Mouse (Mus musculus): Measurements from ENCODE around the gene Pced1b. TPM values are rescaled to one million over a fixed set of nuclear protein-coding genes. Genes with fewer than 3 reads are reported as not detected.

Pced1b gene
- total and polyA plus RNA-seq, 3 experiments = 6.6 to 41.1 (median 8.8) TPM

DNA sequence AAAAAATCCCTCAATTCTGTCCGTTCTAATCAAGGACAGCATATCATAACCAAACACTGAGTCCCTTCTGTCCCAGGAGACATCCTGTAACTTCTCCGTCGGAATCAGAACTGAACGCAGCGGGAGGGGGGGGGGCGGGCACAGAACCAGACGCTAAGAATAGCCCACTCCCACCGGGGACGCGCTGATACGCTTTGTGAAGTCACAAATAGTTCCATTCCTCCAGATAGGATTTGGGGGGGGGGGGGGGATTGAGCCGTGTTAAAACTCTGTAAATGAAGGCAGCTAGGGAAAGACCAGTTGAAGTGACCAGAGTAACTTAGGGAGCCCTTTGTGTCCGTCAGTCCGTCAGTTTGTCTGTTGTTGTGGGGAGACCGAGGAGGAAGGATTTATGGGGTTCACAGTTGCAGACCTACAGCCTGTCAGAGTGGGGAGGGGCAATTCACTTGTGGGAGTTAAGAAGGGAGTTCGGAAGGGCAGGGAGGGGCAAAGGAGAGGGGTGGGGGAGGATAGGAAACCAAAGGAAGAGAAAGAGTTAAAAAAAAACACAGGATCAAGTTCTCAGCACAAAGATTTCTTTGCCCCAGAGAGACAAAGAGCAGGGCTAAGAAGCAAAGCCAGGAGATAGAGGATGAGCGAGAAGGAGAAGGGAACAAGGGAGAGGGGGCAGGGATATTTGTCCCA is 91.6 kb downstream of the Pced1b start:
- Histone ChIP-seq H3K4me1 (ENCODE audit: insufficient read depth, low read depth, low read length) (0 out of 2 replicates have a peak, but pooled peaks cover 4% of the 10 kb centered on the region), H3K9me3 (replicated peaks) (no peaks in the 10 kb centered on the region), H3K27me3 (ENCODE audit: insufficient read depth, low read length) (peaks cover 4% of the 10 kb centered on the region; the same call in 1 of the 2 replicates), H3K36me3 (replicated peaks) (no peaks in the 10 kb centered on the region), H3K4me3 (ENCODE audit: low read depth, low read length) (no peak overlapping the region)
- no peak for ATAC-seq (ENCODE audit: extremely low read depth, insufficient number of reproducible peaks, low FRiP score, poor library complexity, severe bottlenecking)
- DNase-seq (ENCODE audit: low spot score) = no peak
- TF ChIP-seq POLR2AphosphoS5 (IDR thresholded peaks at IDR 0.05; ENCODE audit: insufficient replicate concordance, low read depth, low read length) (no peak), GATA2 (IDR thresholded peaks at IDR 0.05; ENCODE audit: borderline replicate concordance, low read depth, low read length) (no peak)

DNA sequence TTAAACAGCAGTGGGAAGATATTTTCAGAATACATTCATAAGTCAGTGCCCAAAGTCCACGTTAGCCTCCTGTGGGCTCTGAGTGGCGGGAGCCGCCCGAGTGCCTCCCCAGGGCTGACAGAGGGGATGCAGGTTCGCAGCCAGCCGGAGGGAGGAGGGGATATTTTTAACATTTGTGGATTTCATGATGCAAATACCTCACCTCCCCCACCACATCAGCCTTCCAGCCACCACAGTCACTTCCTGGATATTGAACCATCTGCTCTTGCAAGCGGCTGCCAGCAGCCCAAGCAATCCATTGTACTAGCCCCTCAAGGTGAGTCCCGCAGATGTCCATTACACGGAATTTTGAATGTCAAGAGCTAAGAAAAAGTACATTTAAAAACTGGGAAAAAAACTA is 95.4 kb downstream of the Pced1b start:
- Histone ChIP-seq H3K4me1 (ENCODE audit: insufficient read depth, low read depth, low read length) (0 out of 2 replicates have a peak, but pooled peaks cover 4% of the 10 kb centered on the region), H3K27me3 (ENCODE audit: insufficient read depth, low read length) (peaks cover 12% of the 10 kb centered on the region; the same call in 1 of the 2 replicates), H3K4me3 (ENCODE audit: low read depth, low read length) (no peak overlapping the region), H3K9me3 (replicated peaks) (no peaks in the 10 kb centered on the region), H3K36me3 (replicated peaks) (no peaks in the 10 kb centered on the region)
- DNase-seq (ENCODE audit: low spot score) = no peak
- ATAC-seq (ENCODE audit: extremely low read depth, insufficient number of reproducible peaks, low FRiP score, poor library complexity, severe bottlenecking) = no peak
- no peak for TF ChIP-seq POLR2AphosphoS5 (IDR thresholded peaks at IDR 0.05; ENCODE audit: insufficient replicate concordance, low read depth, low read length)
- TF ChIP-seq GATA1 (IDR thresholded peaks at IDR 0.05; ENCODE audit: borderline replicate concordance, low read length) = no peak
- no peak for TF ChIP-seq CTCF (IDR thresholded peaks at IDR 0.05; ENCODE audit: low read depth, low read length)

DNA sequence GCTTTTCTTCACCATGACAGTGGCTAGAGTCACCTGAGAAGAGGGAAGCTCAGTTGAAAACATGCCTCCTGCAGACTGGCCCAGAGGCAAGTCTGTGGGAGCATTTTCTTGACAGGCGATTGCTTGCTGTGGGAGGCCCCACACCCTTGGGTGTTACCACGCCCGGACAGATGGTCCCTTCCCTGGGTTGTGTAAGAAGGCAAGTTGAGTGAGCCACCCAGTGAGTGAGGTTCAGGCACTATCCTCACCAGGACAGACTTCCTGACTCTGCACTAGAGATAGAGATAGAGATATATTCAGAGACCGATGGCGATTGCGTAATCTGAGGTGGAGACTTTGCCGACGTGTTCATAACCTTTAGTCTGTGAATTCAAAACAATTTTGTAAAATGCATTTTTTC is 96.0 kb downstream of the Pced1b start:
- DNase-seq (ENCODE audit: low spot score) = no peak
- Histone ChIP-seq H3K27me3 (ENCODE audit: insufficient read depth, low read length) (peaks cover 13% of the 10 kb centered on the region; the same call in 1 of the 2 replicates), H3K4me3 (ENCODE audit: low read depth, low read length) (no peak overlapping the region), H3K4me1 (ENCODE audit: insufficient read depth, low read depth, low read length) (0 out of 2 replicates have a peak, but pooled peaks cover 3% of the 10 kb centered on the region), H3K9me3 (replicated peaks) (no peaks in the 10 kb centered on the region), H3K36me3 (replicated peaks) (no peaks in the 10 kb centered on the region)
- no peak for TF ChIP-seq GATA2 (IDR thresholded peaks at IDR 0.05; ENCODE audit: borderline replicate concordance, low read depth, low read length)
- no peak for TF ChIP-seq TAL1 (conservative IDR thresholded peaks at IDR 0.05; ENCODE audit: low read depth, low read length)
- TF ChIP-seq CTCF (IDR thresholded peaks at IDR 0.05; ENCODE audit: low read depth, low read length) = no peak
- no peak for TF ChIP-seq POLR2AphosphoS5 (IDR thresholded peaks at IDR 0.05; ENCODE audit: insufficient replicate concordance, low read depth, low read length)
- TF ChIP-seq GATA1 (IDR thresholded peaks at IDR 0.05; ENCODE audit: borderline replicate concordance, low read length) = no peak
- no peak for ATAC-seq (ENCODE audit: extremely low read depth, insufficient number of reproducible peaks, low FRiP score, poor library complexity, severe bottlenecking)

DNA sequence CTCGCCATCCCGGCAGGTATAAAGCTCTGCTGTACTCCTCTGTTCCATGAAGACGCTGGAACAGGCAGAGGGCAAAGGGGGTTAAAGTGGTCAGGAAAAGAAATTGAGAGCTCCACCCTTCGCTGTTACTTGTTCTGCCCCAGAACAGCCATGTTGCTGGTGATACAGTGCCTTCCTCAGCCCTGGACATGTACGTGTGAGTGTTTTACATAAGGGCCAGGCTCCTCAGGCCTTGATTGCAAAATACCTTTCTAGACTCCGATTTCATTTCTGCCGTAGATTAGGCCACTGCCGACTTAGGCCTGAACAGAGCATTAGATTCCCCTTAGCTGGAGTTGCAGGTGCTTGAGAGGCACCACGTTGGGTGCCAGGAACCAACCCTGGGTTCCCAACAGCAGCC is 97.0 kb downstream of the Pced1b start:
- no peak for TF ChIP-seq GATA2 (IDR thresholded peaks at IDR 0.05; ENCODE audit: borderline replicate concordance, low read depth, low read length)
- TF ChIP-seq CTCF (IDR thresholded peaks at IDR 0.05; ENCODE audit: low read depth, low read length) = no peak
- no peak for TF ChIP-seq POLR2AphosphoS5 (IDR thresholded peaks at IDR 0.05; ENCODE audit: insufficient replicate concordance, low read depth, low read length)
- no peak for TF ChIP-seq TAL1 (conservative IDR thresholded peaks at IDR 0.05; ENCODE audit: low read depth, low read length)
- TF ChIP-seq GATA1 (IDR thresholded peaks at IDR 0.05; ENCODE audit: borderline replicate concordance, low read length) = no peak
- Histone ChIP-seq H3K36me3 (replicated peaks) (no peaks in the 10 kb centered on the region), H3K4me3 (ENCODE audit: low read depth, low read length) (no peak overlapping the region), H3K4me1 (ENCODE audit: insufficient read depth, low read depth, low read length) (no peaks in the 10 kb centered on the region), H3K27me3 (ENCODE audit: insufficient read depth, low read length) (peaks cover 13% of the 10 kb centered on the region; the same call in 1 of the 2 replicates), H3K9me3 (replicated peaks) (no peaks in the 10 kb centered on the region)
- ATAC-seq (ENCODE audit: extremely low read depth, insufficient number of reproducible peaks, low FRiP score, poor library complexity, severe bottlenecking) = no peak
- no peak for DNase-seq (ENCODE audit: low spot score)

DNA sequence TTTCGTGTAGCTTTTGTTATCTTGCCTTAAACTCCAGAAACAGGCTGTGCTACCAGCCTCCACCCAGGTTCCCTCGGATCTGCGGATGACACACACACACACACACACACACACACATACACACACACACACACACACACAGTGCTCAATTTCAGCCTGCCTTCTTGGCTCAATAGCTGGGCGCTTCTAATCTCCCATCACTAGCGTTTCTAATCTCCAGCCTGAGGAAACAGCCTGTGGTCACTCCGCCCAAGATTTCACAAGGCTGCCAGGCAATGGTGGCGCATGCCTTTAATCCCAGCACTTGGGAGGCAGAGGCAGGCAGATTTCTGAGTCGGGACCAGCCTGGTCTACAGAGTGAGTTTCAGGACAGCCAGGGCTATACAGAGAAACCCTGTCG is 98.2 kb downstream of the Pced1b start:
- ATAC-seq (ENCODE audit: extremely low read depth, insufficient number of reproducible peaks, low FRiP score, poor library complexity, severe bottlenecking) = no peak

DNA sequence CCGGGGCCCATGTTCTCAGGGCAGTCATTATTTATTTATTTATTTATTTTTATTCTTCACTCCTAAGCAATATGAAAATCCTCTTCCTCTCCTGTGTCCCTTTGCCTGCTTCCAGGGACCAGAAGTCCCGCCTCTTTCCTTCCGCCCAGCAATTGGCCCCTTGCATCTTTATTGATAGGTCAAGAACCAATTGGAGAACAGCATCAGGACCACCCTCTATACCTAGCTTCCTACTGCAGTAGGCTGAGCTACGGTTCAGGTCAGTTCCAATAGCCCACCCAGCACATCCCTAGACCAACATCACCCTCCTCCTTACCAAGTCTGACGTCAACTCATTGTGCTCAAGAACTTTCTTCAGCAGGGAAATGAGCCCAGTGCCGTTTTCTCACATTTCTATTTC is 99.0 kb downstream of the Pced1b start:
- Histone ChIP-seq H3K9me3 (replicated peaks) (no peaks in the 10 kb centered on the region), H3K36me3 (replicated peaks) (no peaks in the 10 kb centered on the region), H3K4me3 (ENCODE audit: low read depth, low read length) (no peak overlapping the region), H3K4me1 (ENCODE audit: insufficient read depth, low read depth, low read length) (no peaks in the 10 kb centered on the region; the same call in 1 of the 2 replicates), H3K27me3 (ENCODE audit: insufficient read depth, low read length) (peaks cover 13% of the 10 kb centered on the region; the same call in 1 of the 2 replicates)
- no peak for ATAC-seq (ENCODE audit: extremely low read depth, insufficient number of reproducible peaks, low FRiP score, poor library complexity, severe bottlenecking)
- TF ChIP-seq GATA2 (IDR thresholded peaks at IDR 0.05; ENCODE audit: borderline replicate concordance, low read depth, low read length) (no peak), POLR2AphosphoS5 (IDR thresholded peaks at IDR 0.05; ENCODE audit: insufficient replicate concordance, low read depth, low read length) (no peak)
- no peak for DNase-seq (ENCODE audit: low spot score)

More for the DNA sequence above, 98.2 kb downstream of the Pced1b start:
- Histone ChIP-seq H3K4me1 (ENCODE audit: insufficient read depth, low read depth, low read length) (no peaks in the 10 kb centered on the region), H3K27me3 (ENCODE audit: insufficient read depth, low read length) (peaks cover 13% of the 10 kb centered on the region; the same call in 1 of the 2 replicates), H3K9me3 (replicated peaks) (no peaks in the 10 kb centered on the region), H3K36me3 (replicated peaks) (no peaks in the 10 kb centered on the region), H3K4me3 (ENCODE audit: low read depth, low read length) (no peak overlapping the region)
- no peak for TF ChIP-seq GATA2 (IDR thresholded peaks at IDR 0.05; ENCODE audit: borderline replicate concordance, low read depth, low read length)
- TF ChIP-seq TAL1 (conservative IDR thresholded peaks at IDR 0.05; ENCODE audit: low read depth, low read length) = no peak
- no peak for TF ChIP-seq CTCF (IDR thresholded peaks at IDR 0.05; ENCODE audit: low read depth, low read length)
- no peak for TF ChIP-seq POLR2AphosphoS5 (IDR thresholded peaks at IDR 0.05; ENCODE audit: insufficient replicate concordance, low read depth, low read length)
- TF ChIP-seq GATA1 (IDR thresholded peaks at IDR 0.05; ENCODE audit: borderline replicate concordance, low read length) = no peak
- DNase-seq (ENCODE audit: low spot score) = no peak

All from G1E (cell line).